Mouse (Mus musculus) heart, embryonic 10.5 days (tissue): ENCODE measurements at regions not wholly inside any gene's neighbourhood (a gene's known extent, or its start where the extent isn't known, plus 50 kb on each side); places are given as distances from the start of the nearest gene placed in this dataset.

ENCODE experiments used
- DNase-seq: peaks from one replicate; pipeline ENCODE4 v3.0.0-alpha.2; 2017; ENCODE audit warnings: low spot score
- H3K27ac ChIP-seq: fragments of 300-500 bp; sonication (generic); 2 replicates; pipeline ENCODE4 v1.5.1; 2016; ENCODE audit warnings: mild to moderate bottlenecking
- H3K27me3 ChIP-seq: fragments of 300-500 bp; sonication (generic); 2 replicates; pipeline ENCODE4 v1.6.1; 2016; ENCODE audit warnings: mild to moderate bottlenecking; ENCODE audit not compliant: poor library complexity, insufficient read depth, severe bottlenecking
- H3K36me3 ChIP-seq: fragments of 300-500 bp; sonication (generic); 2 replicates; pipeline ENCODE4 v1.6.1; 2016; ENCODE audit warnings: mild to moderate bottlenecking, moderate library complexity
- H3K4me1 ChIP-seq: fragments of 300-500 bp; sonication (generic); 2 replicates; pipeline ENCODE4 v1.6.1; 2016; ENCODE audit warnings: mild to moderate bottlenecking
- H3K4me3 ChIP-seq: fragments of 300-500 bp; sonication (generic); 2 replicates; pipeline ENCODE4 v1.5.1; 2016; ENCODE audit warnings: mild to moderate bottlenecking, moderate library complexity
- H3K9me3 ChIP-seq: fragments of 300-500 bp; sonication (generic); 2 replicates; pipeline ENCODE4 v1.6.1; 2016; ENCODE audit warnings: mild to moderate bottlenecking, moderate library complexity
- whole genome bisulfite sequencing: fragments of 180-500 bp; shearing (Covaris S2); methylation state at CpG from one replicate; pipeline ENCODE4 v1.1.7; 2016; 5-methylcytosine and 5-hydroxymethylcytosine counted together

GRCm38 (mm10) chr13:60429148-60429547 is 172.6 kb upstream of the Dapk1 start:
- Histone ChIP-seq H3K27ac (no peak overlapping the region), H3K36me3 (no peaks in the 10 kb centered on the region), H3K4me3 (no peak overlapping the region), H3K9me3 (no peaks in the 10 kb centered on the region), H3K4me1 (peaks cover 9% of the 10 kb centered on the region), H3K27me3 (no peaks in the 10 kb centered on the region)
- WGBS: 61% methylated on average over 3 of the region's 3 CpGs
- no peak for DNase-seq

GRCm38 (mm10) chr13:60431412-60431811 is 170.3 kb upstream of the Dapk1 start:
- Histone ChIP-seq H3K36me3 (no peaks in the 10 kb centered on the region), H3K27me3 (no peaks in the 10 kb centered on the region), H3K9me3 (no peaks in the 10 kb centered on the region), H3K4me1 (peaks cover 20% of the 10 kb centered on the region), H3K27ac (no peak overlapping the region), H3K4me3 (no peak overlapping the region)
- DNase-seq: no peak
- 90% methylated on average over 8 of the region's 8 CpGs for WGBS

GRCm38 (mm10) chr13:60434221-60435210 is 167.2 kb upstream of the Dapk1 start:
- Histone ChIP-seq H3K36me3 (no peaks in the 10 kb centered on the region), H3K27me3 (no peaks in the 10 kb centered on the region), H3K9me3 (no peaks in the 10 kb centered on the region), H3K27ac (peak overlapping the region; percentile 49), H3K4me3 (no peak overlapping the region), H3K4me1 (peaks cover 10% of the 10 kb centered on the region)
- no peak for DNase-seq
- 63% methylated on average over 11 of the region's 11 CpGs for WGBS

- Histone ChIP-seq H3K9me3 (no peaks in the 10 kb centered on the region), H3K27me3 (no peaks in the 10 kb centered on the region), H3K36me3 (no peaks in the 10 kb centered on the region), H3K27ac (peak overlapping the region; percentile 17; the same call in 1 of the 2 replicates), H3K4me3 (no peak overlapping the region), H3K4me1 (peaks cover 16% of the 10 kb centered on the region)
- WGBS: 27% methylated on average over 5 of the region's 5 CpGs
- no peak for DNase-seq
Measured at GRCm38 (mm10) chr13:60435333-60435732, 166.4 kb upstream of the Dapk1 start.

- DNase-seq: no peak
- Histone ChIP-seq H3K36me3 (no peaks in the 10 kb centered on the region), H3K9me3 (no peaks in the 10 kb centered on the region), H3K4me1 (peaks cover 29% of the 10 kb centered on the region), H3K27me3 (no peaks in the 10 kb centered on the region), H3K4me3 (no peak overlapping the region), H3K27ac (no peak overlapping the region)
- WGBS: 85% methylated on average over 2 of the region's 2 CpGs
Measured at GRCm38 (mm10) chr13:60438177-60438576, 163.6 kb upstream of the Dapk1 start.

- Histone ChIP-seq H3K4me3 (no peak overlapping the region), H3K9me3 (no peaks in the 10 kb centered on the region), H3K27ac (peak overlapping the region; percentile 36; the same call in 1 of the 2 replicates), H3K27me3 (no peaks in the 10 kb centered on the region), H3K36me3 (no peaks in the 10 kb centered on the region), H3K4me1 (peaks cover 22% of the 10 kb centered on the region)
- 28% methylated on average over 3 of the region's 3 CpGs for WGBS
- no peak for DNase-seq
Measured at GRCm38 (mm10) chr13:60440586-60440985, 161.2 kb upstream of the Dapk1 start.

- Histone ChIP-seq H3K27ac (no peak overlapping the region), H3K9me3 (no peaks in the 10 kb centered on the region), H3K4me3 (no peak overlapping the region), H3K4me1 (peaks cover 15% of the 10 kb centered on the region), H3K36me3 (no peaks in the 10 kb centered on the region), H3K27me3 (no peaks in the 10 kb centered on the region)
- DNase-seq: no peak
- 85% methylated on average over 5 of the region's 5 CpGs for WGBS
Measured at GRCm38 (mm10) chr13:60445164-60445563, 156.6 kb upstream of the Dapk1 start.

- H3K4me3 ChIP-seq: no peak overlapping the region
- DNase-seq: no peak
- H3K27me3 ChIP-seq: no peaks in the 10 kb centered on the region
- no peaks in the 10 kb centered on the region; the same call in 1 of the 2 replicates for H3K4me1 ChIP-seq
- H3K36me3 ChIP-seq: no peaks in the 10 kb centered on the region
- H3K9me3 ChIP-seq: no peaks in the 10 kb centered on the region
- 48% methylated on average over 5 of the region's 5 CpGs for WGBS
- no peak overlapping the region for H3K27ac ChIP-seq
Measured at GRCm38 (mm10) chr13:60446926-60447325, 154.8 kb upstream of the Dapk1 start.

- Histone ChIP-seq H3K9me3 (no peaks in the 10 kb centered on the region), H3K27ac (no peak overlapping the region), H3K4me3 (no peak overlapping the region), H3K27me3 (no peaks in the 10 kb centered on the region), H3K36me3 (no peaks in the 10 kb centered on the region), H3K4me1 (peaks cover 10% of the 10 kb centered on the region)
- WGBS: 79% methylated on average over 10 of the region's 10 CpGs
- no peak for DNase-seq
Measured at GRCm38 (mm10) chr13:60450721-60451506, 150.8 kb upstream of the Dapk1 start.

- H3K36me3 ChIP-seq: no peaks in the 10 kb centered on the region
- peak overlapping the region; percentile 69 for H3K27ac ChIP-seq
- peaks cover 13% of the 10 kb centered on the region for H3K4me1 ChIP-seq
- 78% methylated on average over 9 of the region's 9 CpGs for WGBS
- DNase-seq: no peak
- H3K27me3 ChIP-seq: no peaks in the 10 kb centered on the region
- no peak overlapping the region for H3K4me3 ChIP-seq
- no peaks in the 10 kb centered on the region for H3K9me3 ChIP-seq
Measured at GRCm38 (mm10) chr13:60453821-60454483, 147.8 kb upstream of the Dapk1 start.

- WGBS: 20% methylated on average over 15 of the region's 15 CpGs
- peak; percentile 86 for DNase-seq
Measured at GRCm38 (mm10) chr13:60455033-60455619, 146.6 kb upstream of the Dapk1 start.

GRCm38 (mm10) chr13:60455863-60456551 is 145.7 kb upstream of the Dapk1 start:
- no peaks in the 10 kb centered on the region for H3K36me3 ChIP-seq
- 78% methylated on average over 10 of the region's 10 CpGs for WGBS
- DNase-seq: no peak
- H3K4me3 ChIP-seq: no peak overlapping the region
- H3K9me3 ChIP-seq: no peaks in the 10 kb centered on the region
- H3K27ac ChIP-seq: peak overlapping the region; percentile 69; the same call in 1 of the 2 replicates
- peaks cover 13% of the 10 kb centered on the region for H3K4me1 ChIP-seq
- no peaks in the 10 kb centered on the region for H3K27me3 ChIP-seq

More at GRCm38 (mm10) chr13:60455033-60455619, 146.6 kb upstream of the Dapk1 start:
- H3K4me1 ChIP-seq: peaks cover 13% of the 10 kb centered on the region
- no peaks in the 10 kb centered on the region for H3K36me3 ChIP-seq
- no peaks in the 10 kb centered on the region for H3K9me3 ChIP-seq
- peak overlapping the region; percentile 33 for H3K4me3 ChIP-seq
- peak overlapping the region; percentile 69 for H3K27ac ChIP-seq
- H3K27me3 ChIP-seq: no peaks in the 10 kb centered on the region
